Mouse (Mus musculus) hematopoietic stem cell, adult 5-6 weeks (primary cell): Measurements from ENCODE around the gene Sde2. TPM values are rescaled to one million over a fixed set of nuclear protein-coding genes. Genes with fewer than 3 reads are reported as not detected.
A peak's percentile ranks its signal among the peaks of the same experiment; 100 is the strongest.

Source experiments
- ATAC-seq, 2 experiments: fragments of 125-278 bp in 1 of 2; replicated peaks in 1 of 2; 2 replicates each; pipeline ENCODE4 v1.8.0; 2016 to 2017; ENCODE audit warnings: inconsistent platforms in 2 of 2, mild to moderate bottlenecking in 2 of 2, moderate number of reproducible peaks in 2 of 2, low read depth in 1 of 2, moderate TSS enrichment in 1 of 2; ENCODE audit not compliant: low FRiP score in 2 of 2, poor library complexity in 2 of 2, severe bottlenecking in 2 of 2, insufficient read depth in 1 of 2, low TSS enrichment in 1 of 2
- total RNA-seq: library from RNA; stranded (forward); fragments of 172-1452, 232-1000 nt; gene quantifications from 2 replicates; pipeline ENCODE4 v1.2.3, GENCODE M21; 2017

The Sde2 gene
- total RNA-seq: 53.2 and 68.7 TPM in 2 replicates

GRCm38 (mm10) chr1:180850316-180851270 is at the start of gene Sde2:
TSS of gene Sde2 (plus strand) at chr1:180851127.
- ATAC-seq: peak; percentile 78 to 81

DNA sequence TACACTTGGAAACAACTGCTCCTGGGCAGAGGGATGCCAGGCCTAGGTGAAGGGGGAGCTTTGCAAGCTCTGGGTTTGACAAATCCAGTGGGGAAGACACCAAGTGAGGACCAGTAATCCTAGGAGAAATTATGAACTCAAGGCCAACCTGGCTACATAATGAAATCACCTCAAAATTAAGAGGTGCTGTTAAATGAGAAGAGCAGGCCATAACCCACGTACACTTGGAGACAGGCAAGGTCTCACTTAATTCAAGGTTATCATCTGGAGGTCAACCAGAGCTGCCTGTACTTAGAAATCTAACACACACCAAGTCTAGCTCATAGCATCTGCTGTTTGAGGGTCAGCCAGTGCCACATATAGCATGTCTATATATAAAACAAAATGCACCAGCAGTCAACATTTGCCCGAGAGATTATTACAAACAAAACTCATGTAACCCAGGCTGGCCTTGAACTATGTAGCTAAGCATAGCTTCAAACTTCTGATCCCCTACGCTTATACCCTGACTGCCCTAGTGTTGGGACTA is 49.4 kb upstream of the Sde2 start:
- no peak for ATAC-seq

DNA sequence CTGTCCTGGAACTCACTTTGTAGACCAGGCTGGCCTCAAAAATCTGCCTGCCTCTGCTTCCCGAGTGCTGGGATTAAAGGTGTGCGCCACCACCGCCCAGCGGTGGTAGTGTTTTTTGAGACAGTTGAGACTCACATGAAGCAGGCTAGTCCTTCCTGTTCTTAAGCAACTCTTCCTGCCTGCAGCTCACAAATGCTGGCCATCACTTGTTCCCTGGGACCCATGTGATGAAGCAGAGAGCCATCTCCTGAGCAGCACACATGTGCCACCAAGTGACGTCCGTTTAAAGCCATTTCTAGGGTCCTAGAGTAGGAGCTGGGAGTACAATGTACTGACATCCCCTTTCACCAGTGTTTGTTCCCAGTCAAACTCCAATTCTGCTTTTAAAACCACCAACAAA is 47.0 kb upstream of the Sde2 start:
- no peak for ATAC-seq

GRCm38 (mm10) chr1:180808831-180809230 is 42.1 kb upstream of the Sde2 start:
- ATAC-seq: no peak

DNA sequence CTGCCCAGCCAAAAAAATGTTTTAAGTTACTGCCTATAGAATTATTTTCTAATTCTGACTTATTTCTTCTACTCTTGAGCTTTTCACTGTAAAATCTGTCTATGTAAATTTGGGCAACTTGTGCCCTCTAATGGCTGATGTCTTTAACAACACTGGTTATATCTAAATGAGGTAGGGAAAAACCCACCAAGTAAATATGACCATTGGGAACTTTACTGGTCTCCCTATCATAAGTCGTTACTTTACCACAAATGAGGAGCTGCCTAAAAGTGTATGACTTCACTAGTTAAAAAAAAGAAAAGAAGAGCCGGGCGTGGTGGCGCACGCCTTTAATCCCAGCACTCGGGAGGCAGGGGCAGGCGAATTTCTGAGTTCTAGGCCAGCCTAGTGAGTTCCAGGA is 40.0 kb upstream of the Sde2 start:
- no peak for ATAC-seq

DNA sequence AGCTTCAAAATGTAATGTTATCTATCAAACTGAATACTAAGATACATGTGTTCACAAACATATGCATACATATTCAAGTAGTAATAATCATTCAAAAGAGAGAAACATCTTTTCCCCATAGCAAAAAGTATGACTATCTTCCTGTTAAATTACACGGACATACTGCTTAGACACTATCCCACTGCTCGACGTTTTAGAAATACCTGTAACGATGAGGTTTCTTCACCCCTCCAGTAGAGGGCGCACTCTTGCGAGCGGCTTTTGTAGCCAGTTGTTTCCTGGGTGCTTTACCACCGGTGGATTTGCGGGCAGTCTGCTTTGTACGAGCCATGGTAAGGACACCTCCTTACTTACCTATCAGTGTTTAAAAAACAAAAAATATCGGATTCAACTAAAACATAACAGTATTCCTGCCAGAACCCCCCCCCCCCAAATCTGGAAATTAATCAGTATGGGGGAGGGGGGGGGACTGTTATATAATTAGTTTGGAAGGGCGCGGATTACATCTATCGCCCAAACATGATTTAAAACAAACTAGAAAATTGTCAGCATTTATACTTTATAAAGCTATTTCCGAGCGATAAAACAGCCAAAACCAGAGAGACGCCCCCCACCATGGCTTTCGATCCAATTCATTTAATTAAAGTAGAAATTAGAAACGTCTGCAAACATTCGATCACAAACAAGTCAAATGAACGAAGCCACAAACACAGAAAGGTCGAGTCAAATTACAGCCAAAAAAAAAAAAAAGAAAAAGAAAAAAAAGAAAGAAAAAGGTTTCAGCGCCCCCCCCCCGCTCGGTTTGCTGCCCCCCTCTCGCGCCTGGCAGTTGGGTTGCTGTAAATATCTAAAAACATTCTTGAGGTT is 39.1 kb upstream of the Sde2 start:
- no peak for ATAC-seq

GRCm38 (mm10) chr1:180812463-180813408 is 38.2 kb upstream of the Sde2 start:
- ATAC-seq: peak; percentile 12 to 20; a peak in 1 of 4 replicates

DNA sequence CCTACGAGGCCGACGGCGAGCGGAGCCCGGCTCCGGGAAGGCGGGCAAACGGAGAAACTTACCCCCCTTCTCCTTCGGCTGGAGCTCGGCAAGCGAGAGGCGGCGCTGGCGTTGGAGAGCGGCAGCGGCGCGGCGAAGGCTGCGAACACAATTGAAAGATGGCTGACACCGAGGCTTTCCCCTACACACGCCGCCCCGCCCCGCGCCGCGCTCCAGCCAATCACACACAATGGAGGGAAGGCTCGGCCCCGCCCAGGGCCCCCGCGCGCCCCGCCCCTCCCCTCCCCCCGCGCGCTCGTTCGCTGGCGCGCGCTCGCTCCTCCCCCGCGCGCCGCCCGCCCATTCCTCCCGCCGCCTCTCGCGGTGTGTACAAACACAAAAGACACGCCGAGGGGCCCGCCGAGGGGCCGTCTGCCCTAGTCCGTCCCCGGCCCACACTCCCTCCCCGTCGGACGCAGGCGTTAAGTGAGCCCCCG is 37.5 kb upstream of the Sde2 start:
- ATAC-seq: peak; percentile 80 to 85

DNA sequence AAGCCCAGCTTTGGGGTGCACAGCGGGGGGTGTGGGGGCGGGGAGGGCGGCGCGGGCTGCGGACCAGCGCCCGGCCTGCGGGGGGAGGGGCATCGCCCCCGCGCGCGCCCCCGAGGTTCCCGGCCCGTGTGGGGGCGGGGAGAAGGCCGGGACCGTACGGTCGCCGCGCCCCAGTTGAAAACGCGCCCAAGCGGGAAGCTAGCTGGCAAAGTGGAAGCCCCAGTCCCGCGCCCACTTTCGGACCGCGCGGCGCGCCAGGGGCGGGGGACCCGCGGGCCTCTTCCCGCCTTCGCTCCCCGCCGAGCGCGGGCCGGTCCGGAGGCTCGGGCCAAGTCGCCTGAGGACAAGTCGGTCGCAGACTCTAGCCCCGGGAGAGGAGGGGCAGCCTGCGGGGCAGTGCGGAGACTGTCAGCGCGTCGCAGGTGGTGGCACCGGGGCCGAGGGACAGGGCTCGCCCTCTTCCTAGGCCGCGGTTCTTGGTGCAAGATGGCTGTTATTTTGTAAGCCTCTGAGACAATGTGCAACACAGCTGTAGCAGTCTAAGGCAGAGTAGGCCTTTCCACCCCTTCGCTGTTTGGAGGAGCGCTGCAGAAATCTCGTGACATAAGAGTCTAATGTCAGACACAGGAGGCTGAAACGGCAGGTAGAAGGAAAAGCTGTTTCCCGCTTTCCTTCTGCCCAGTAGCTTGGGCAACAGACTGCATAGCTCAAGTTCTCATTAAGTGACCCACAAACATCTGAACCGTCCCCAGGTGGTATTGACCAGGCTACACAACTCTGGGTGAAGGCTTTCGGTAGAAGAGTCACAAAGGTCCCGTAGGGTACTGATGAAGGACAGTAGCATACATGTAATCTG is 36.8 kb upstream of the Sde2 start, which contains the start of gene H3f3a:
Gene H3f3a, minus strand, starts transcription at position 59 of the 856 bp plus-strand sequence.
- ATAC-seq: peak; percentile 19 to 36

DNA sequence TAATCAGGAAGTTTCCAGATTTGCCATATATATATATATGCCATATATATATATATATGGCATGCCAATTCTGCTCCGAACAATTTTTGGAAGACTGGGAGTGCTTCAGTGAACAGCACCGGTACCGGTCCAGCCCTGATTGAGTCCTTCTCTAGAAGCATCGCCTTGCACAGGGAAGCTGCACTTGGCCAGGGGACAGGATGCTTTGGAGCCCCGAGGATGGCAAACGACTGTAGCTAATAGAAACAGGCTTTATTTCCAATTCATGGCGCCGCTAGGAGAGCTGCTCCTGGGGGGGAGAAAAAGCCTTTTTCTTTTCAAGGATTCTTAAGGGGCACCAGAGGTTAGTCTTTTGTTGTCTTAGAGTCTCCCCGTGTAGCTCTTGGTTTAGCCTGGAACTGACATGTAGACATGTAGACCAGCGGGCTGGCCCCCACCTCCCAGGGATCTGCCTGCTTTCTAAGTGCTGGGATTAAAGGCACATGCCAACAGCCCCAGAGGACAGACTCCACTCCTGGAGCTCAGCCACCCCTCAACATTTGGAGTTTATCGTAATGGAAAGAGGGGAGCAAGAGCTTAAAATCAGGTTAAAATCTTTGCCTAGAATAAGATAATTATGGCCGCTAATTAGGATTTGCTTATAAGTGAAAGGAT is 35.4 kb upstream of the Sde2 start:
- no peak for ATAC-seq

DNA sequence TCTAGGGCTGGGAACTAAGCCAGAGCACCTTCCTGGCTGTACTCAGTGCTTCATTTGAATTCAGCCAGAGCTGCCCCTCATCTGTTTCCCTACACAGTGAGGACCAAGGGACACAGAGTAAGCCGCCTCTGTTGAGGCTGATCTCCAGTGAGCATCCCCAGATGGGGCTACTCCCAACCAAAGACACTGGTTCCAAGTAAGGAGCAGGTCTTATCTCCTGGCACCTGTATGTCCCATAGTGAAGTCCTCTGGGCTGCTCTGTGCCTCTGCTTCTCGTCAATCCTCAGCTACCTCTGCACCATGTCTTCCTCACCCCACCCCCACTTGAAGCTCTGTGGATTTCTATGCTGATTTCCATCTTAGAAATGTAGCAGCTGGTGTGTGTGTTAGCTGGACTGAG is 32.9 kb upstream of the Sde2 start:
- ATAC-seq: no peak

- ATAC-seq: no peak
Observed at GRCm38 (mm10) chr1:180821101-180821500, 29.8 kb upstream of the Sde2 start.

DNA sequence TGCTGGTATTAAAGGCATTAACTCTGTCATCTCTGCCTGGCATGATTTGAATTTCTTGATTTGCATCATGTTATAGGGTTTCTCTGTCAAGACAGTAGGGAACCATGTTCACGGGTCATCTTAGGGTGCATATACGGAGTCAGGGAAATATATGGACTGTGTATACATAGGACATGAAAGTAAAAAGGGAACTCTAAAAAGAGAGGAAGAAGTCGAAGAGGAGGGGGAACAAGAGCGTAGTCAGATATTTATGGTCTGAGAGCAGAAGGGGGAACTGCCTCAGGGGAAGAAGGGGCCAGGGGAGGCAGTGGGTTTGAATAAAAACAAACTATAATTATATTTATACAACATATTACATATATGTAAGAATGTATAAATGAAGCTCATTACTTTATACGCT is 28.7 kb upstream of the Sde2 start:
- peak in 1 of 2 experiments; percentile 16; a peak in 1 of 4 replicates for ATAC-seq

DNA sequence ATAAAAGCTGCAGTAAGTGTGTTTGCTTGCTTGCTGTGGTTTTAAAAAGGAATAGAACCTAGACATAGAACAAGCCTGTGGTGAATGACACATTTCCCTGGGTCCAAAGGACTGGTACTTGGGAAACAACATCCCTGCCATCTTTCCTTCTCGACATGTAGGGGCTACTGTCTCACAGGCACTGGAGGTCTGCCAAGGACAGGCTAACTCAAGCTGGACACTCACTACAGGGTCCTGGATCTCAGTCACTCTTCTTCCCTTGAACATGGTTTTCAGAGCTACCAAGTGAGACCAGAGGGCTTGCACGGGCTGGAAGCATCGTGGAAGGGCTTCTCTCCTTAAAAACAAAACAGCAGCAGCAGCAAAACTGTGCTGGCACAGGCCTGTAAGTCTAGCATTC is 27.2 kb upstream of the Sde2 start:
- ATAC-seq: no peak

DNA sequence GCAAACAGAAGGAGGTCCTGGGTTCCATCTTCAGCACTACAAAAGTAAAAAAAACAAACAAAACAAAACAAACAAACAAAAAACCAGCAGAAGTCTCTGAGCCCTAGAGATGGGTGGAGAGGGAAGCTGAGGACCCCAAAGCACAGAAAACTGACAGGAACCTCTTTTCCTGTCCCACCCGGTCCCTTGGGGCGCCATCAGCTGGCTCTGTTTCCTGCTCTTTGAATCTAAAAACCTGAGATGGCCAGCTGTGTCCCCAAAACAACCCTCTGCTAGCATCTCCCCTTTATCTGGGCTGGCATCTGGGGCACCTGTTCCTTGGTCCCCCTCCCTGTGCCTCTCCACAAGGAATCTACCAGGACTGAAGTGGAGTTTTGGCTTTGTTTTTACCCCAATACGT is 26.2 kb upstream of the Sde2 start:
- ATAC-seq: no peak
